Mouse (Mus musculus) cerebellum, adult 2 months (tissue): ENCODE data around the gene Akap9. TPM values are rescaled to one million over a fixed set of nuclear protein-coding genes. Genes with fewer than 3 reads are reported as not detected.

ENCODE experiments used
- DNase-seq, 2 experiments: peaks; one replicate each; pipeline ENCODE4 v3.0.0; 2021
- H3K27ac ChIP-seq: fragments of 200-500 bp; 2 replicates; pipeline ENCODE4 v1.5.1; 2012; ENCODE audit warnings: low read length, control low read depth, inconsistent platforms; ENCODE audit not compliant: insufficient read depth
- H3K27me3 ChIP-seq: fragments of 200-500 bp; 2 replicates; pipeline ENCODE4 v1.6.1; 2012; ENCODE audit warnings: inconsistent platforms, mild to moderate bottlenecking, low read length, moderate library complexity; ENCODE audit not compliant: control insufficient read depth, insufficient read depth
- H3K4me1 ChIP-seq: fragments of 200-500 bp; 2 replicates; pipeline ENCODE4 v1.6.1; 2011; ENCODE audit warnings: low read length; ENCODE audit not compliant: control insufficient read depth, insufficient read depth
- H3K4me3 ChIP-seq: fragments of 200-500 bp; replicated peaks from 2 replicates; pipeline ENCODE3; 2011; ENCODE audit warnings: mild to moderate bottlenecking, low read depth, low read length, control low read depth; ENCODE audit not compliant: insufficient read depth
- CTCF ChIP-seq: fragments of 200-500 bp; IDR thresholded peaks from 2 replicates; pipeline ENCODE4 v1.5.1; 2011; ENCODE audit warnings: low read depth, mild to moderate bottlenecking, control low read depth, low read length, moderate library complexity, borderline replicate concordance; ENCODE audit not compliant: insufficient read depth
- POLR2A ChIP-seq: fragments of 200-500 bp; IDR thresholded peaks from 2 replicates; pipeline ENCODE4 v1.6.1; 2011; ENCODE audit warnings: low read length, control low read depth, borderline replicate concordance; ENCODE audit not compliant: insufficient read depth
- WGBS: fragments of 180-500 bp; shearing (Covaris S2); methylation state at CpG from one replicate; pipeline ENCODE4 v1.1.7; 2018; 5-methylcytosine and 5-hydroxymethylcytosine counted together
- polyA plus RNA-seq: library from polyadenylated mRNA; depleted of rRNA; stranded (reverse); fragments of >200 nt; gene quantifications from 2 replicates; pipeline ENCODE4 v1.2.3, GENCODE M21; 2012

Akap9 gene
- polyA plus RNA-seq, 1 experiment = 28.9 TPM

- Histone ChIP-seq H3K4me1 (no peaks in the 10 kb centered on the region), H3K4me3 (no peak overlapping the region), H3K27ac (no peak overlapping the region), H3K27me3 (no peaks in the 10 kb centered on the region)
- TF ChIP-seq POLR2A = no peak
- no peak for TF ChIP-seq CTCF
- 89% methylated on average over 3 of the region's 3 CpGs for WGBS
- DNase-seq = no peak
Measured at GRCm38 (mm10) chr5:4079086-4079485, 151.2 kb downstream of the Akap9 start.

GRCm38 (mm10) chr5:4080861-4081260, 153.0 kb downstream of the Akap9 start:
- Histone ChIP-seq H3K4me3 (no peak overlapping the region), H3K27me3 (no peaks in the 10 kb centered on the region), H3K27ac (no peak overlapping the region), H3K4me1 (no peaks in the 10 kb centered on the region)
- TF ChIP-seq POLR2A (no peak), CTCF (no peak)
- 75% methylated on average over 2 of the region's 2 CpGs for WGBS
- no peak for DNase-seq

GRCm38 (mm10) chr5:4081513-4081912, 153.7 kb downstream of the Akap9 start:
- H3K4me1 ChIP-seq = no peaks in the 10 kb centered on the region
- TF ChIP-seq POLR2A (no peak), CTCF (no peak)
- H3K27ac ChIP-seq = no peak overlapping the region
- DNase-seq = no peak
- 87% methylated on average over 2 of the region's 2 CpGs for WGBS
- H3K4me3 ChIP-seq = no peak overlapping the region
- no peaks in the 10 kb centered on the region for H3K27me3 ChIP-seq

- Histone ChIP-seq H3K4me3 (no peak overlapping the region), H3K27me3 (no peaks in the 10 kb centered on the region), H3K27ac (no peak overlapping the region), H3K4me1 (0 out of 2 replicates have a peak, but pooled peaks cover 2% of the 10 kb centered on the region)
- 94% methylated on average over 7 of the region's 7 CpGs for WGBS
- no peak for DNase-seq
- TF ChIP-seq POLR2A (no peak), CTCF (no peak)
Measured at GRCm38 (mm10) chr5:4084948-4085347, 157.1 kb downstream of the Akap9 start.

- whole genome bisulfite sequencing = 92% methylated on average over 4 of the region's 4 CpGs
- TF ChIP-seq CTCF = no peak
- TF ChIP-seq POLR2A = no peak
Measured at GRCm38 (mm10) chr5:4086309-4086708, 158.5 kb downstream of the Akap9 start.

GRCm38 (mm10) chr5:4088190-4088589, 160.3 kb downstream of the Akap9 start:
- H3K4me1 ChIP-seq = 0 out of 2 replicates have a peak, but pooled peaks cover 2% of the 10 kb centered on the region
- TF ChIP-seq CTCF = no peak
- TF ChIP-seq POLR2A = no peak
- no peak overlapping the region for H3K27ac ChIP-seq
- WGBS = 92% methylated on average over 5 of the region's 5 CpGs
- no peak for DNase-seq
- H3K27me3 ChIP-seq = no peaks in the 10 kb centered on the region
- no peak overlapping the region for H3K4me3 ChIP-seq

More at GRCm38 (mm10) chr5:4086309-4086708, 158.5 kb downstream of the Akap9 start:
- Histone ChIP-seq H3K27ac (no peak overlapping the region), H3K4me3 (no peak overlapping the region), H3K4me1 (0 out of 2 replicates have a peak, but pooled peaks cover 2% of the 10 kb centered on the region), H3K27me3 (no peaks in the 10 kb centered on the region)
- no peak for DNase-seq

GRCm38 (mm10) chr5:4094471-4094870, 166.6 kb downstream of the Akap9 start:
- WGBS = 95% methylated on average over 5 of the region's 5 CpGs
- Histone ChIP-seq H3K4me3 (no peak overlapping the region), H3K27me3 (no peaks in the 10 kb centered on the region), H3K4me1 (0 out of 2 replicates have a peak, but pooled peaks cover 1% of the 10 kb centered on the region), H3K27ac (no peak overlapping the region)
- TF ChIP-seq CTCF = no peak
- no peak for TF ChIP-seq POLR2A
- no peak for DNase-seq

GRCm38 (mm10) chr5:4101031-4101430, 173.2 kb downstream of the Akap9 start:
- H3K27ac ChIP-seq = no peak overlapping the region
- no peak for TF ChIP-seq CTCF
- H3K4me1 ChIP-seq = no peaks in the 10 kb centered on the region
- no peaks in the 10 kb centered on the region for H3K27me3 ChIP-seq
- no peak overlapping the region for H3K4me3 ChIP-seq
- WGBS = 69% methylated on average over 4 of the region's 4 CpGs
- DNase-seq = no peak

GRCm38 (mm10) chr5:4101770-4102169, 173.9 kb downstream of the Akap9 start:
- Histone ChIP-seq H3K4me1 (no peaks in the 10 kb centered on the region), H3K27ac (no peak overlapping the region), H3K4me3 (no peak overlapping the region), H3K27me3 (no peaks in the 10 kb centered on the region)
- DNase-seq = no peak
- no peak for TF ChIP-seq CTCF
- no peak for TF ChIP-seq POLR2A
- WGBS = 93% methylated on average over 2 of the region's 2 CpGs
